Mouse (Mus musculus): ENCODE data around the gene Man2a1. TPM values are rescaled to one million over a fixed set of nuclear protein-coding genes. Genes with fewer than 3 reads are reported as not detected.

Man2a1 gene
- total and polyA plus RNA-seq, 2 experiments, result 25.4 to 93.6 TPM

DNA sequence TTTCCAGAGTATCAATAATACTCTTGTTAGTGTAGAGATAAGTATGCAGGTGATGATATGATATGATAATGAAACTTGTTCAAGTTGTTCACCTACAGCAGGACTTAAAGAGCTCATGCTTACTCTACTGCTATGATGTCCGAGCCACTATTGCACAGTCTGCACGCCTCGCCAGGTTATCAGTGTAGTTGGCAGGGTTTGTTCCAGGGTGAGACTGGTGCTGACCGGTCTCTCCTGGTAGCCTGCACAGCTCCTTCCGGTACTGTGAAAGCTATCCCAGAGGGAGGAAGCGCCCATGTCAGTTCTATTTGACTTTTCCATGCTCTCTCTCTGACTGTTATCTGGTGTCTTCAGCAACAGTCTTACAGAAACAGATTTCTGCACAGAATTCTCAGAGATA lies 107.0 kb downstream of the Man2a1 start:
- DNase-seq (ENCODE audit: extremely low read depth, low read depth, low spot score), result peak; percentile 44
- TF ChIP-seq POLR2A (IDR thresholded peaks at IDR 0.05; ENCODE audit: extremely low read depth, insufficient read depth, low read length) (no peak), CTCF (IDR thresholded peaks at IDR 0.05; ENCODE audit: low read depth, low read length) (no peak)
- Histone ChIP-seq H3K27ac (replicated peaks; ENCODE audit: insufficient read depth, low read depth, low read length) (no peak overlapping the region), H3K4me1 (ENCODE audit: control insufficient read depth, insufficient read depth, low read length) (no peaks in the 10 kb centered on the region), H3K9ac (ENCODE audit: low read depth, low read length) (no peak overlapping the region), H3K4me3 (ENCODE audit: insufficient read depth, low read depth, low read length) (no peak overlapping the region), H3K79me2 (ENCODE audit: control insufficient read depth, insufficient read depth, low read length) (peaks cover 9% of the 10 kb centered on the region; the same call in 1 of the 2 replicates), H3K36me3 (ENCODE audit: control insufficient read depth, insufficient read depth, low read length) (peaks cover 27% of the 10 kb centered on the region), H3K27me3 (ENCODE audit: control insufficient read depth, insufficient read depth, low read length) (no peaks in the 10 kb centered on the region)
- WGBS, result 65% methylated on average over 6 of the region's 6 CpGs

DNA sequence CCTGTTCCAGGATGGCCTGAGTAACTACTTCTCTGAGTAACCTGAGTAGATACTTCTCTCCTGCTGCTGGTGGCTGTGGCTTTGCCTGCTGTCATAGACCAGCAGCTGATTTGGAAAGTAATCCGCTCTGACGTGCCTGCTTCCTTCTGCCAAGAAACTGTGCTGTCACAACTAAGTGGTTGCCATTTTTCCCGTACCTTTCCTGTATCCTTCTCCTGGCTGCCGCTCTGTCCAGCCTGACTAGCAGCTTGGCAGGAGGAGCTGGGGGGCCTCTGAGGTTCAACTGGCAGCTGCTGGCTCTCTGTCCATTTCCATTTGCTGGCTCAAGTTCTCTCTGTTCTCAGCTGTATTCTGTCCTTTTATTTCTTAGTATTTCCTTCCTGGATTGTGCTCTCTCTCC lies 115.8 kb downstream of the Man2a1 start:
- H3K27ac ChIP-seq (replicated peaks; ENCODE audit: insufficient read depth, low read depth, low read length), result peak overlapping the region; percentile 61
- no peak overlapping the region for H3K9ac ChIP-seq (ENCODE audit: low read depth, low read length)
- peak; percentile 76 for DNase-seq (ENCODE audit: extremely low read depth, low read depth, low spot score)
- peaks cover 4% of the 10 kb centered on the region for H3K4me1 ChIP-seq (ENCODE audit: control insufficient read depth, insufficient read depth, low read length)
- H3K27me3 ChIP-seq (ENCODE audit: control insufficient read depth, insufficient read depth, low read length), result no peaks in the 10 kb centered on the region
- TF ChIP-seq POLR2A (IDR thresholded peaks at IDR 0.05; ENCODE audit: extremely low read depth, insufficient read depth, low read length), result no peak
- no peak for TF ChIP-seq CTCF (IDR thresholded peaks at IDR 0.05; ENCODE audit: low read depth, low read length)
- WGBS, result 56% methylated on average over 4 of the region's 4 CpGs
- no peak overlapping the region for H3K4me3 ChIP-seq (ENCODE audit: insufficient read depth, low read depth, low read length)
- peaks cover 72% of the 10 kb centered on the region for H3K36me3 ChIP-seq (ENCODE audit: control insufficient read depth, insufficient read depth, low read length)
- H3K79me2 ChIP-seq (ENCODE audit: control insufficient read depth, insufficient read depth, low read length), result peaks cover 18% of the 10 kb centered on the region; the same call in 1 of the 2 replicates

DNA sequence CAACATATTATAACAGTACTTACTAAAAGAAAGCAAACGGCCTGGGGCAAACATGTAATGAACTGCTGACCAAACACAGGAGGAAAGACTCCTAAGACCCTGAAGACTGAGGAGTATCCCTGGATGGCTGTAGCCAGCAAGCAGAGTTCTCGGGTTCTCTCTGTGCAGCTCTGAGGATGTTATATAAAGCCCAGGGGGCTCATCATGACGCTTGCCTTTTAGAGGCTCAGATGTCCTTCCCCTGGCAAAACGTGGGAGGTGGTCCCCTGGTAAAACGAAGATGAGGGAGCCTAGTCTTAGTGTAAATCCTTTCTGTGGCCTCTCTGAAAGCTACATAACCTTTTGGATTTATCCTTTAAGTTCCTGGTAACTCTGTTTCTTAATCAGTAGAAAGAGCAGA lies 119.2 kb downstream of the Man2a1 start:
- TF ChIP-seq POLR2A (IDR thresholded peaks at IDR 0.05; ENCODE audit: extremely low read depth, insufficient read depth, low read length), result no peak
- H3K9ac ChIP-seq (ENCODE audit: low read depth, low read length), result no peak overlapping the region
- 88% methylated on average over 5 of the region's 5 CpGs for WGBS

DNA sequence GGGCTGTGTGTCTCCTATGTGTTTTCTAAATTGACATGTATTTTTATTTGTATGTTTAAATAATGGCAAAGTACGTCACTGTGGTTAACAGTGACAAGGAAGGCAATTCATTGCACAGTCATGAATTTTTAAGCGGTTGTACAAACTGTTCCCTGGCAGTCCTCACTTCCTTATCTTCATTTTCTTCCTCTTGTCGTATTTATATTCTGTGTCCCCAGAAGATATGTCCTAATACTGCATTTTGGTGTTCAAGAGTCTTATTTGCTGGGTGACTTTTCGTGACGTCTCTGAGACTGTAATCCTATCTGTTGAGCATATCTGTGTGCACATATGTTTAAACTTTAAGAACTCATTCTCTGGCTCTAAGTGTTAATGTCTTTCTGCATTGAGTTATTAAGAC lies 120.6 kb downstream of the Man2a1 start:
- H3K36me3 ChIP-seq (ENCODE audit: control insufficient read depth, insufficient read depth, low read length), result peaks cover 58% of the 10 kb centered on the region
- whole genome bisulfite sequencing, result 75% methylated on average over 5 of the region's 5 CpGs
- peaks cover 12% of the 10 kb centered on the region; the same call in 1 of the 2 replicates for H3K79me2 ChIP-seq (ENCODE audit: control insufficient read depth, insufficient read depth, low read length)
- H3K27ac ChIP-seq (replicated peaks; ENCODE audit: insufficient read depth, low read depth, low read length), result no peak overlapping the region; the same call in 1 of the 2 replicates
- TF ChIP-seq CTCF (IDR thresholded peaks at IDR 0.05; ENCODE audit: low read depth, low read length) (no peak), POLR2A (IDR thresholded peaks at IDR 0.05; ENCODE audit: extremely low read depth, insufficient read depth, low read length) (no peak)
- peak; percentile 56 for DNase-seq (ENCODE audit: extremely low read depth, low read depth, low spot score)
- no peaks in the 10 kb centered on the region for H3K27me3 ChIP-seq (ENCODE audit: control insufficient read depth, insufficient read depth, low read length)
- no peak overlapping the region for H3K9ac ChIP-seq (ENCODE audit: low read depth, low read length)
- peaks cover 5% of the 10 kb centered on the region for H3K4me1 ChIP-seq (ENCODE audit: control insufficient read depth, insufficient read depth, low read length)
- no peak overlapping the region for H3K4me3 ChIP-seq (ENCODE audit: insufficient read depth, low read depth, low read length)

More for the DNA sequence above, 119.2 kb downstream of the Man2a1 start:
- Histone ChIP-seq H3K36me3 (ENCODE audit: control insufficient read depth, insufficient read depth, low read length) (peaks cover 60% of the 10 kb centered on the region), H3K79me2 (ENCODE audit: control insufficient read depth, insufficient read depth, low read length) (peaks cover 12% of the 10 kb centered on the region; the same call in 1 of the 2 replicates), H3K27ac (replicated peaks; ENCODE audit: insufficient read depth, low read depth, low read length) (peak overlapping the region; percentile 57), H3K4me1 (ENCODE audit: control insufficient read depth, insufficient read depth, low read length) (peaks cover 5% of the 10 kb centered on the region), H3K4me3 (ENCODE audit: insufficient read depth, low read depth, low read length) (no peak overlapping the region), H3K27me3 (ENCODE audit: control insufficient read depth, insufficient read depth, low read length) (no peaks in the 10 kb centered on the region)
- DNase-seq (ENCODE audit: extremely low read depth, low read depth, low spot score), result no peak

DNA sequence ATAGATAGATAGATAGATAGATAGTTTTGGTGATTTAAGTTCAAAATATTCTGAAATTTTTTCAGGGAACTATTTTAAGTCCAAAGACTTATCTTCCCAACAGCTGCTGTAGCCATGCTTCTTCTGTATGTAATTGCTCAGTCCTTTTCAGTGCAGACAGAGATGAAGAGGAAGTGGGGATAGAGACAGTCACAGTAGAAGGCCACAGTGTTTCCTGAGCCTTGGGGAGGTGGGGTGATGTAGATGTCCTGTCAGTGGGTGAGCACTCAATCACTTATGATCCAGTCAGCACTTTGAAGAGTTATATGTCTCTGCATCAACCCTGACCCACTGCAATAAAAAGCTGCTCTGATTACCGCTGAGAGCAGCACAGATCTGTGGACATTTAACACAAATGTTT lies 122.6 kb downstream of the Man2a1 start:
- peaks cover 3% of the 10 kb centered on the region for H3K4me1 ChIP-seq (ENCODE audit: control insufficient read depth, insufficient read depth, low read length)
- WGBS, result 82% methylated on average over 1 of the region's 1 CpGs
- DNase-seq (ENCODE audit: extremely low read depth, low read depth, low spot score), result no peak

DNA sequence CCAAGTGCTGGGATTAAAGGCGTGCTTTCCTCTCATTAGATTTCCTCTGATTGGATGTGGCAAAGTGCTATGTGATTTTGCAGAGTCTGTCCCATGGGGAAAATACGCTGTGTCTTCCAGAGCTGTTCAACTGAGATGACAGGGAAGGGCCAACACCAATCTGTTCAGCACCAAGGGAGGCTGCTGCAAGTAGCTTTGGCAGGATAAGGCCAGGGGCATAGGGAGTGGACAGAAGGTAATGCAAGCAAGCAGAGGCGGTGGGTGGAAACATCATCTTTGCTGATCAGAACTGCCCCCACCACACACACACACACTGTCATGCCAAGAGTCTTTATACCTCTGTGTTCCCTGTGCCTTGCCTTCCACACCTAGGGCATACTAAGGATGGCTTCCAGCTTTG lies 124.7 kb downstream of the Man2a1 start:
- Histone ChIP-seq H3K36me3 (ENCODE audit: control insufficient read depth, insufficient read depth, low read length) (peaks cover 49% of the 10 kb centered on the region), H3K9ac (ENCODE audit: low read depth, low read length) (no peak overlapping the region), H3K4me3 (ENCODE audit: insufficient read depth, low read depth, low read length) (no peak overlapping the region), H3K27me3 (ENCODE audit: control insufficient read depth, insufficient read depth, low read length) (no peaks in the 10 kb centered on the region), H3K79me2 (ENCODE audit: control insufficient read depth, insufficient read depth, low read length) (peaks cover 3% of the 10 kb centered on the region; the same call in 1 of the 2 replicates), H3K27ac (replicated peaks; ENCODE audit: insufficient read depth, low read depth, low read length) (no peak overlapping the region), H3K4me1 (ENCODE audit: control insufficient read depth, insufficient read depth, low read length) (peaks cover 3% of the 10 kb centered on the region)
- TF ChIP-seq CTCF (IDR thresholded peaks at IDR 0.05; ENCODE audit: low read depth, low read length), result no peak
- no peak for TF ChIP-seq POLR2A (IDR thresholded peaks at IDR 0.05; ENCODE audit: extremely low read depth, insufficient read depth, low read length)
- 100% methylated on average over 3 of the region's 3 CpGs for WGBS
- no peak for DNase-seq (ENCODE audit: extremely low read depth, low read depth, low spot score)

More for the DNA sequence above, 122.6 kb downstream of the Man2a1 start:
- no peak overlapping the region for H3K27ac ChIP-seq (replicated peaks; ENCODE audit: insufficient read depth, low read depth, low read length)
- peaks cover 7% of the 10 kb centered on the region; the same call in 1 of the 2 replicates for H3K79me2 ChIP-seq (ENCODE audit: control insufficient read depth, insufficient read depth, low read length)
- no peak overlapping the region for H3K9ac ChIP-seq (ENCODE audit: low read depth, low read length)
- peaks cover 50% of the 10 kb centered on the region for H3K36me3 ChIP-seq (ENCODE audit: control insufficient read depth, insufficient read depth, low read length)
- TF ChIP-seq CTCF (IDR thresholded peaks at IDR 0.05; ENCODE audit: low read depth, low read length) (no peak), POLR2A (IDR thresholded peaks at IDR 0.05; ENCODE audit: extremely low read depth, insufficient read depth, low read length) (no peak)
- H3K27me3 ChIP-seq (ENCODE audit: control insufficient read depth, insufficient read depth, low read length), result no peaks in the 10 kb centered on the region
- H3K4me3 ChIP-seq (ENCODE audit: insufficient read depth, low read depth, low read length), result no peak overlapping the region
